Mouse (Mus musculus): Measurements from ENCODE around the gene Myadml2. TPM values are rescaled to one million over a fixed set of nuclear protein-coding genes. Genes with fewer than 3 reads are reported as not detected.

The Myadml2 gene
- polyA plus RNA-seq, 1 experiment from 2014 or later, result not detected

- WGBS, result under 1% methylated on average over 116 of the region's 116 CpGs
- H3K4me1 ChIP-seq, result peaks cover 54% of the 10 kb centered on the region
Observed at GRCm38 (mm10) chr11:120632559-120633519, 15.1 kb downstream of the Myadml2 start.

GRCm38 (mm10) chr11:120631726-120632448 lies 16.1 kb downstream of the Myadml2 start:
- no peaks in the 10 kb centered on the region for H3K9me3 ChIP-seq (replicated peaks)
- DNase-seq (ENCODE audit: low spot score), result no peak
- WGBS, result 72% methylated on average over 4 of the region's 4 CpGs
- peak overlapping the region; percentile 97 for H3K4me3 ChIP-seq
- peaks cover 31% of the 10 kb centered on the region for H3K36me3 ChIP-seq
- no peaks in the 10 kb centered on the region for H3K27me3 ChIP-seq (ENCODE audit: low read depth, poor library complexity, severe bottlenecking)
- H3K4me1 ChIP-seq, result peaks cover 54% of the 10 kb centered on the region
- peak overlapping the region; percentile 95 for H3K27ac ChIP-seq (replicated peaks)

More at GRCm38 (mm10) chr11:120632559-120633519, 15.1 kb downstream of the Myadml2 start:
- H3K27ac ChIP-seq (replicated peaks), result peak overlapping the region; percentile 95
- peaks cover 21% of the 10 kb centered on the region for H3K36me3 ChIP-seq
- no peaks in the 10 kb centered on the region for H3K27me3 ChIP-seq (ENCODE audit: low read depth, poor library complexity, severe bottlenecking)
- H3K9me3 ChIP-seq (replicated peaks), result no peaks in the 10 kb centered on the region
- peak overlapping the region; percentile 97 for H3K4me3 ChIP-seq
- DNase-seq (ENCODE audit: low spot score), result peak; percentile 70

- no peaks in the 10 kb centered on the region for H3K9me3 ChIP-seq (replicated peaks)
- peak overlapping the region; percentile 97 for H3K4me3 ChIP-seq
- peaks cover 54% of the 10 kb centered on the region for H3K4me1 ChIP-seq
- DNase-seq (ENCODE audit: low spot score), result no peak
- peak overlapping the region; percentile 55; the same call in 1 of the 2 replicates for H3K27ac ChIP-seq (replicated peaks)
- H3K36me3 ChIP-seq, result peaks cover 36% of the 10 kb centered on the region
- WGBS, result 47% methylated on average over 7 of the region's 7 CpGs
- no peaks in the 10 kb centered on the region for H3K27me3 ChIP-seq (ENCODE audit: low read depth, poor library complexity, severe bottlenecking)
Observed at GRCm38 (mm10) chr11:120630881-120631725, 16.9 kb downstream of the Myadml2 start.

- no peak for DNase-seq (ENCODE audit: low spot score)
- Histone ChIP-seq H3K4me1 (peaks cover 59% of the 10 kb centered on the region), H3K4me3 (peak overlapping the region; percentile 97)
Observed at GRCm38 (mm10) chr11:120630401-120630871, 17.5 kb downstream of the Myadml2 start.

GRCm38 (mm10) chr11:120629911-120630310 lies 18.0 kb downstream of the Myadml2 start:
- peaks cover 64% of the 10 kb centered on the region for H3K4me1 ChIP-seq
- peak overlapping the region; percentile 55 for H3K27ac ChIP-seq (replicated peaks)
- peaks cover 36% of the 10 kb centered on the region for H3K36me3 ChIP-seq
- peak overlapping the region; percentile 97 for H3K4me3 ChIP-seq
- H3K27me3 ChIP-seq (ENCODE audit: low read depth, poor library complexity, severe bottlenecking), result no peaks in the 10 kb centered on the region
- H3K9me3 ChIP-seq (replicated peaks), result no peaks in the 10 kb centered on the region
- WGBS, result 27% methylated on average over 7 of the region's 7 CpGs
- peak; percentile 31 for DNase-seq (ENCODE audit: low spot score)

More at GRCm38 (mm10) chr11:120630401-120630871, 17.5 kb downstream of the Myadml2 start:
- no peaks in the 10 kb centered on the region for H3K27me3 ChIP-seq (ENCODE audit: low read depth, poor library complexity, severe bottlenecking)
- no peaks in the 10 kb centered on the region for H3K9me3 ChIP-seq (replicated peaks)
- peak overlapping the region; percentile 55 for H3K27ac ChIP-seq (replicated peaks)
- WGBS, result 29% methylated on average over 5 of the region's 5 CpGs
- peaks cover 36% of the 10 kb centered on the region for H3K36me3 ChIP-seq

- H3K27ac ChIP-seq (replicated peaks), result no peak overlapping the region; the same call in 1 of the 2 replicates
- peak overlapping the region; percentile 97; the same call in 1 of the 2 replicates for H3K4me3 ChIP-seq
- no peak for DNase-seq (ENCODE audit: low spot score)
- peaks cover 36% of the 10 kb centered on the region for H3K36me3 ChIP-seq
- H3K27me3 ChIP-seq (ENCODE audit: low read depth, poor library complexity, severe bottlenecking), result no peaks in the 10 kb centered on the region
- no peaks in the 10 kb centered on the region for H3K9me3 ChIP-seq (replicated peaks)
- WGBS, result 72% methylated on average over 23 of the region's 23 CpGs
- H3K4me1 ChIP-seq, result peaks cover 64% of the 10 kb centered on the region
Observed at GRCm38 (mm10) chr11:120629341-120629730, 18.6 kb downstream of the Myadml2 start.

- no peaks in the 10 kb centered on the region for H3K9me3 ChIP-seq (replicated peaks)
- no peak for DNase-seq (ENCODE audit: low spot score)
- H3K4me3 ChIP-seq, result peak overlapping the region; percentile 97; the same call in 1 of the 2 replicates
- 96% methylated on average over 23 of the region's 23 CpGs for whole genome bisulfite sequencing
- no peaks in the 10 kb centered on the region for H3K27me3 ChIP-seq (ENCODE audit: low read depth, poor library complexity, severe bottlenecking)
- peaks cover 64% of the 10 kb centered on the region for H3K4me1 ChIP-seq
- no peak overlapping the region; the same call in 1 of the 2 replicates for H3K27ac ChIP-seq (replicated peaks)
- H3K36me3 ChIP-seq, result peaks cover 36% of the 10 kb centered on the region
Observed at GRCm38 (mm10) chr11:120628601-120629340, 19.2 kb downstream of the Myadml2 start.

- H3K4me3 ChIP-seq, result peak overlapping the region; percentile 7
- DNase-seq (ENCODE audit: low spot score), result no peak
- peaks cover 45% of the 10 kb centered on the region for H3K36me3 ChIP-seq
- 83% methylated on average over 22 of the region's 22 CpGs for WGBS
- H3K9me3 ChIP-seq (replicated peaks), result no peaks in the 10 kb centered on the region
- H3K4me1 ChIP-seq, result peaks cover 65% of the 10 kb centered on the region
- H3K27ac ChIP-seq (replicated peaks), result no peak overlapping the region
- no peaks in the 10 kb centered on the region for H3K27me3 ChIP-seq (ENCODE audit: low read depth, poor library complexity, severe bottlenecking)
Observed at GRCm38 (mm10) chr11:120627468-120628300, 20.3 kb downstream of the Myadml2 start.

- WGBS, result 90% methylated on average over 11 of the region's 11 CpGs
- Histone ChIP-seq H3K27ac (replicated peaks) (no peak overlapping the region), H3K27me3 (ENCODE audit: low read depth, poor library complexity, severe bottlenecking) (no peaks in the 10 kb centered on the region), H3K4me1 (peaks cover 58% of the 10 kb centered on the region), H3K9me3 (replicated peaks) (no peaks in the 10 kb centered on the region), H3K36me3 (peaks cover 52% of the 10 kb centered on the region), H3K4me3 (peak overlapping the region; percentile 7)
- DNase-seq (ENCODE audit: low spot score), result no peak
Observed at GRCm38 (mm10) chr11:120626785-120627467, 21.0 kb downstream of the Myadml2 start.

- Histone ChIP-seq H3K27me3 (ENCODE audit: low read depth, poor library complexity, severe bottlenecking) (no peaks in the 10 kb centered on the region), H3K9me3 (replicated peaks) (no peaks in the 10 kb centered on the region), H3K27ac (replicated peaks) (peak within 1 kb of the TSS; percentile 85), H3K36me3 (peaks cover 67% of the 10 kb centered on the region), H3K4me1 (peaks cover 41% of the 10 kb centered on the region), H3K4me3 (peak within 1 kb of the TSS; percentile 97)
- 22% methylated on average over 5 of the region's 5 CpGs for WGBS
- no peak for DNase-seq (ENCODE audit: low spot score)
Observed at GRCm38 (mm10) chr11:120625152-120625775, 22.7 kb downstream of the Myadml2 start, which contains the start of gene Sirt7. Sirt7 (minus strand) TSS chr11:120625240.
